Mouse (Mus musculus) spleen, adult 2 months (tissue): ENCODE measurements around the gene Rdh16f2.

ENCODE experiments used
- CTCF ChIP-seq: fragments of 200-500 bp; IDR thresholded peaks from 2 replicates; pipeline ENCODE4 v1.5.1; 2011; ENCODE audit warnings: mild to moderate bottlenecking, inconsistent platforms; ENCODE audit not compliant: insufficient read depth, insufficient read length, insufficient replicate concordance; ENCODE audit errors: extremely low read depth
- POLR2A ChIP-seq: fragments of 200-500 bp; IDR thresholded peaks from 2 replicates; pipeline ENCODE4 v1.6.1; 2011; ENCODE audit warnings: low read depth, low read length, inconsistent platforms

DNA sequence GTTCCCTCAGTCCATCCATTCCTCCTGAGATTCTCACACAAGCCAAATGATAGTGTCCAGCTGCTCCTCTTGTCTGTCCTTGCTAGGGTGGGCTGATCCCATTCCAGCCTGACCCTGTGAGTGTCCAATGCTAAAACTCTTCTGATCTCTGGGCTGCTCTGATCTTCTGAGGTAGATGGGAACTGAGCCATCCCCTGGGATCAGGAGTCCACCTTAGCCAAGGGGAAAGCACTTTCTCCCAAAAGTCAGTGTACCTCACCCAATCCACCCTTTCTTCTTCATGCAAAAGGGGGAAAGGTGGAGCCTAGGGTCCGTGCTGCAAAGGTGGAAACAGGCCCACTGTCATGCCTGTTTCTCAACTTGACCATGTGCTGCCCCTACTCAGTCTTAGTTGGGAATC lies 25.2 kb downstream of the Rdh16f2 start:
- TF ChIP-seq CTCF, result no peak
- TF ChIP-seq POLR2A, result no peak
